Mouse (Mus musculus) lung, adult 2 months (tissue): ENCODE measurements around the gene Slc5a1. TPM values are rescaled to one million over a fixed set of nuclear protein-coding genes. Genes with fewer than 3 reads are reported as not detected.

Experiments used
- DNase-seq: peaks from one replicate; pipeline ENCODE4 v3.0.0; 2022
- H3K4me1 ChIP-seq: fragments of 200-500 bp; 2 replicates; pipeline ENCODE4 v1.6.1; 2011; ENCODE audit warnings: low read length; ENCODE audit not compliant: control insufficient read depth, insufficient read depth
- H3K4me3 ChIP-seq: fragments of 200-500 bp; replicated peaks from 2 replicates; pipeline ENCODE3; 2011; ENCODE audit warnings: low read depth, mild to moderate bottlenecking, control low read depth, low read length; ENCODE audit errors: extremely low read depth
- CTCF ChIP-seq: fragments of 200-500 bp; IDR thresholded peaks from 2 replicates; pipeline ENCODE4 v1.5.1; 2011; ENCODE audit warnings: mild to moderate bottlenecking, low read length, control low read depth; ENCODE audit not compliant: insufficient read depth
- POLR2A ChIP-seq: fragments of 200-500 bp; IDR thresholded peaks from 2 replicates; pipeline ENCODE4 v1.6.1; 2011; ENCODE audit warnings: low read depth, mild to moderate bottlenecking, control low read depth, low read length, borderline replicate concordance; ENCODE audit errors: extremely low read depth
- WGBS: fragments of 180-500 bp; shearing (Covaris S2); methylation state at CpG from one replicate; pipeline ENCODE4 v1.1.7; 2018; 5-methylcytosine and 5-hydroxymethylcytosine counted together
- polyA plus RNA-seq: library from polyadenylated mRNA; depleted of rRNA; stranded (reverse); fragments of >200 nt; gene quantifications from 2 replicates; pipeline ENCODE4 v1.2.3, GENCODE M21; 2012; rRNA removed

Slc5a1 gene
- 1.8 and 2.5 TPM in 2 replicates for polyA plus RNA-seq

DNA sequence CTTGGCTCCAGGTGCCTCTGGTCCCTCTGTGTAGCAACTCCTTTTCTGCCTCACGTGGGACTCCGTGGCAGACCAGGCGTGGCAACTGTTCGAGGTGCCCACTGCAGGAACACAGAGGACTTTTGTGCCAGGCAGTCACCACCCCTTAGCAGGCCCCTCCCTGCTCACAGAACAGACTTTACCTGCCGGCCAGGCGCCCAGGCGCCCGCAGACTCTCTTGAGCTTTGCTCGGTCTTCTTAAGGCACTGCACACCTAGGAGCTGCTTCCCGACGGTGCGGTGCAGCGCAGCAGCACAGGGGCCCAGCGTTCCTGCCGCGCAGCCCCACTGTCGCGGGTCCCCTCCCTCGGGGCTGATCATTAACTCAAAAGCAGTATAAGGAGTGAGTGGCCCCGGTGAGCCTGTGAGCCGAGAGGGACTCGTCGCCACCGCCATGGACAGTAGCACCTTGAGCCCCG is at the start of gene Slc5a1:
Gene Slc5a1 (plus strand): TSS at position 195 of the 457 bp plus-strand sequence.
- Histone ChIP-seq H3K4me3 (no peak within 1 kb of the TSS), H3K4me1 (no peaks in the 10 kb centered on the region)
- DNase-seq = peak; percentile 25
- WGBS = 14% methylated on average over 25 of the region's 25 CpGs
- TF ChIP-seq CTCF (no peak), POLR2A (no peak)

DNA sequence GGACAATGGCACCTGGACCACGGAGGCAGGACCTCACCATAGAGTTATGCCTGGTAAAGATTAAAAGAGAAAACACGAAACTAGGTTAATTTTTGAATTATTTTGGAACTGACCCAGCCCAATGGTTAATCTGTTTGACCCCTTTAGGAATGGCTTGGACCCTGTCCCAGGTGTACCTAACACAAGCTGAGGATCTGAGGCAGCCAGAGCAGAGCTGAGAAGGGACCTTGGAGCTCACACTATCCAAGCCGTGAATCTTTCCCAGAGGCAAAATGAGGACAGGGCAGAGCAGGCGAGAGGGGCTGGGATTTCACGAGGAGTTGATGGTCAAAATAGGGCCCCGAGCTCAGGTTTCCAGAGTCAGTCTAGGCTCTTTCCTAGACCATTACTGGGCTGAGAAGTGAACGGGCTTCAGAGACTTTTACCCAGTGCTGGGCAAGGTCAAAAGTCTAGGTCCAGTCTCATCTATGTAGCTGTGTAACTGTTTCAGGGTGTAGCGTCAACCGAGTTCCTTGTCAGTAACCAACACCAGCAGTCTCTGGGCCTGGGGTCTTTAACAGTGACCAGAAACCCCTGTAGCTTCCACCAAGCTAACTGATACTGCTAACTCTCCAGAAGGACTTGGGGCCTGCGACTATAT is 47.8 kb upstream of the Slc5a1 start:
- 74% methylated on average over 10 of the region's 10 CpGs for WGBS
- Histone ChIP-seq H3K4me1 (no peaks in the 10 kb centered on the region; the same call in 1 of the 2 replicates), H3K4me3 (no peak overlapping the region)
- no peak for TF ChIP-seq POLR2A
- TF ChIP-seq CTCF = no peak
- DNase-seq = no peak

DNA sequence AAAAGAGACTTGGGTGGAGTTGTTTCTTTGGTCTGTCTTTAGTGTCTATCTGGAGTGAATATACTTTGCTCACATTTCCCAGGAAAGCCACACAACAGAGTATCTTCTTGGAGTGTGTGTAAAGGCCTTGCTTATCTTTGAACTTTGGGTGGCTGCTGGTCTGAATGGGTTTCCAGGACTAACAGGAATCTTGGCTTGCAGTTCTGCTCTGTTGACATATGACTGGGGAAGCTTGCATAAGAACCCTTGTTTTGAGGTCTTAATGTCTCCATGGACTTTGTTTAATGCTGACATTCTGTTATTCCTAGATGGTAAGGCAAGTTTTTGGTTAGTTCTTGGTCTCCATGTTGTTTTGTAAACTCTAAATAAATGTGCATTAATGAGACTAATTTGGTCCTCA is 33.9 kb upstream of the Slc5a1 start:
- H3K4me1 ChIP-seq = no peaks in the 10 kb centered on the region
- no peak overlapping the region for H3K4me3 ChIP-seq
- no peak for TF ChIP-seq POLR2A
- no peak for TF ChIP-seq CTCF
- no peak for DNase-seq

DNA sequence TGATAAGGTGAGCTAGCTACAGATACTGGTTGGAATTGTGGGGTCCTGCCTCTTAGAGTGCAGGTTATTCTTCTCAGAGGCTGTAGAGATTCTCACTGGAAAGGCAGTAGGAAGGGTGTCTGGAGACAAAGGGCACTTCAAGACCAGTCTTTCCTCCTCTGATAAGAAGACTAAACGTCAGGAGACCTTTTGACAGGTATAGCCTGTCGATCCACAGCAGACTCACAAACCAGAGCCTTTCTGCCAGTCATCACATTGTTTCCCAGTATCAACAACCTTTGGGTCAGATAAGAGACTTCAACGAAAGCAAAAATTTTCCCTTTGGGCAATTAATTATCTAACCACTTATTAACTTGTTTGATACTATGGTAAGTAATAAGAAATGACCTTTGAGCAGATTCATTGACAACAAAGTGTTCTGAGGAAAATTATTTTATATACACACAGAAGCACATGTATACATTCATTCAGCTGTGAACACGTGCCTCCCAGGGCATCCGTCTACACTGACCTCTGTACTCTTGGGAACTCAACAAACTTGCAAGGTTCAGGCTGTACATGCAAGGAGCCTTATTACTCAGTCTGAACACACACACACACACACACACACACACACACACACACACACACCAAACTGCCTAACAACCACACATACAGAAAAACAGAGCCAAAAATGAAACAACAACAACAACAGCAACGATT is 27.4 kb upstream of the Slc5a1 start:
- Histone ChIP-seq H3K4me3 (no peak overlapping the region), H3K4me1 (no peaks in the 10 kb centered on the region)
- WGBS = 55% methylated on average over 6 of the region's 6 CpGs
- DNase-seq = no peak
- no peak for TF ChIP-seq CTCF
- TF ChIP-seq POLR2A = no peak

DNA sequence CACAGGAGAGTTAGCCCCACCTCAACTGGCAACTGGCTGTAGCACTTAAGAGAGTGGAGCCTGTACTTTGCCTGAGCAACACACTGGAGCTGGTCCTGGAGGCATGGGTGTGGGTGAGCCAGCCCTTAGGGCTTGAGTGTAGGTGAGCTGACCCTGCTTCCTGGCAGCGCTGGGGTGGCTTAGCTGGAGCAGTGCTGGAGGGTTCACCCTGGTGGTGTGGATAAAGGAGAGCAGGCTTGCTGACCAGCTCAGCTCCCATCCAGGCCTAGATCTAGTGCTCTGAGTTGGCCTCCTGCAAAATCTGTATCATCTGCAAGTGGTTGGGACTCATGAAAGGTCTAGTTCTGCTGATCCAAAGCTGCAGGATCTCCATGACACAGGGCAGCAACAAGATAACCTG is 21.1 kb upstream of the Slc5a1 start:
- 70% methylated on average over 1 of the region's 1 CpGs for WGBS
- TF ChIP-seq CTCF (no peak), POLR2A (no peak)
- no peak for DNase-seq
- Histone ChIP-seq H3K4me1 (no peaks in the 10 kb centered on the region), H3K4me3 (no peak overlapping the region)

DNA sequence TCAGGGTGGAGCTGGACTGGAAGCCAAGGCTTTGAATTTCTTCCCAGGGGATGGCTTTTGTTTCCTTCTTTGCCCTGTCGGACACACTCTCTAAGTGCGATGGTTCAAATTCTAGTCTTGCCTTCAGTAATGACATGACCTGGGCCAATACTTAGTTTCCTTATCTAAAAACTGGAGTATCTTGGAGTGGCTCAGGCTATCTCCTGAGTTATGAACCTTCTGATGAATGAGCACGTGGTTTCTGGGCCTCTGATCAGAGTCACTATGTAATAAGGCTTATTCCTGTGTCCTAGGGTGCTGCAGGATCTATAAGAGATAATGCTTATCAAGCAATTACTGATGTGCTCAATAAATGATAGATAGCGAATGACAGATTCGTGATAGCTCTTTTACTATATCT is 19.4 kb upstream of the Slc5a1 start:
- WGBS = 80% methylated on average over 5 of the region's 5 CpGs
- no peak overlapping the region for H3K4me3 ChIP-seq
- no peaks in the 10 kb centered on the region for H3K4me1 ChIP-seq
- DNase-seq = no peak
- TF ChIP-seq POLR2A = no peak
- TF ChIP-seq CTCF = no peak

DNA sequence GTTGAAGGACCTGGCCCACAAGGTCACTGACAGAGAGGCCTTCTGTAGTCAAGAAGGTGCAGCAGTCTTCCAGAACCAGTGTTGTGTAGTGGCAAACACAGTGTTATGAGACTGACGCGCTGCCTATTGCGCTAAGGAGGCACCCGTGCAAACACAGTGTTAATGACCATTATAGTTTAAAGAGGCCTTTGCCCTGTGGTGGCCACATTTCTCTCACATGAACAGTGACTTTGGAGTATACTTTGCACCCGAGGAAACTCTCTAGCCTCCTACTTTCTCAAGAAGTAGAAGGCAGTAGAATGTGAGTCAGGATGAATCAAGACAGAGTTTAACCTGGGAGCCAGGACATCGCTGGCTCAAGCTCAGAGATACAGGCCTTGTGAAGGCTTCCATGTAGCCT is 12.7 kb upstream of the Slc5a1 start:
- DNase-seq = no peak
- 84% methylated on average over 6 of the region's 6 CpGs for WGBS
- TF ChIP-seq POLR2A (no peak), CTCF (no peak)
- Histone ChIP-seq H3K4me3 (no peak overlapping the region), H3K4me1 (no peaks in the 10 kb centered on the region)

DNA sequence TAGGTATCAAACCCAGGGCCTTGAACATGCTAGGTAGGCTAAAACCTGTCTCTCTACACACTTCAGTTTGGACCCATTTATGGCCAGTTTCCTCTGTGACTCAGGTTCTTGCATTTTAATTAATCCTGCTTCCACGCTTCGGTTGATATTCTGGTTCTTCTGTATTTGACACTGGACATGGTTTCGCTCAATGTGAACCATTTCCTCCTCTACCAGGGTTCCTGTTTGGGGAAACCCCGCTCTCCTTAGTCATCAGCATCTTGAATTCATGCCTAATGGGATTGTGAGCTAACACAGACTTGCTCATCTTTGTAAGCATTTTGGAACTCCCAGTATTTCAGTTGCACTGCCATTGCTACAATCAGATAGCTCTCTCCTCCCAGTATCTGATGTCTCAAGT is 8.7 kb upstream of the Slc5a1 start:
- H3K4me1 ChIP-seq = no peaks in the 10 kb centered on the region
- 71% methylated on average over 4 of the region's 4 CpGs for WGBS
- no peak for DNase-seq
- no peak for TF ChIP-seq POLR2A
- TF ChIP-seq CTCF = no peak
- H3K4me3 ChIP-seq = no peak overlapping the region

DNA sequence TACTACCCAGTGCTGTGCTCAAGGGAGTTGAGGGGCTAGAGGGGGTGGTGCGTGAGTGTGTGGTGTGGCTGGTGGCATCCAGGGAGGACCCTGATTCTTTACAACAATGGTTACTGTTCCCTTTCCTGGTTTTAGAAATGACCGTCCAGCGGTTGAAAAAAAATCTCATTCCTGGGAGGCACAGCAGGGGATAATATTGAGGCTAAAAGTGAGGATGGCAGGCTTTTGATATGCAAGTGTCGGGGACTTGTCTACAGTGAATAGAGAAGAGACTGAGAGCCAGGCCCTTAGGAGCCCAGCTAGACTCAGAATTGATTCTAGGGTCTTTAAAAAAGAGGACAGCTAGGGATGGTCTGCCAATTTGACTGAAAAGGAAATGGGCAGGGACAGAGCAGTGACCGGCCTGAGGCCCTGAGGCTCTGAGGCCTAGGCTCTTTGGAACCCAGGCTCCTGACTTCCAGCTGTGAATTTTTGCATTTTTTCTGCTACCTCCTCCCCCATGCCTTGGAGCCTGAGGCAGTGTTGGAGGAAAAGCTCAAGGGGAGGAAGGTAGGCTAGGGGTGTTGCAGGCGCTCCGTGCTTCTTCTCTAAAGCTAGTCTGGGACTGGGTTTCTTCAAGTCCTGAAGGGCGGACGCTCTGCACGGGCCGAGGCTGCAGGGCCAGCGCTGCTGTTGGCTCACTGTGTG is 1.5 kb upstream of the Slc5a1 start:
- DNase-seq = no peak
- H3K4me3 ChIP-seq = no peak overlapping the region
- WGBS = 57% methylated on average over 12 of the region's 12 CpGs
- TF ChIP-seq CTCF (no peak), POLR2A (no peak)
- no peaks in the 10 kb centered on the region for H3K4me1 ChIP-seq
